Mouse (Mus musculus) MEL (cell line): Measurements from ENCODE around the gene Traf1. TPM values are rescaled to one million over a fixed set of nuclear protein-coding genes. Genes with fewer than 3 reads are reported as not detected.

Experiments used
- DNase-seq: peaks from one replicate; pipeline ENCODE4 v3.0.0; 2011; ENCODE audit warnings: low read depth, low spot score
- H3K27ac ChIP-seq: 2 replicates; pipeline ENCODE4 v1.5.1; 2012; ENCODE audit warnings: low read depth, mild to moderate bottlenecking, control low read depth, low read length, moderate library complexity; ENCODE audit not compliant: control insufficient read depth
- H3K27me3 ChIP-seq, 2 experiments: fragments of 150-350 bp in 1 of 2; sonication (generic) in 1 of 2; 2 replicates each; pipeline ENCODE4 v1.6.1; 2012; ENCODE audit warnings: low read length in 2 of 2, mild to moderate bottlenecking in 2 of 2, improper control_type of control experiment in 1 of 2, moderate library complexity in 1 of 2; ENCODE audit not compliant: insufficient read depth in 2 of 2, control insufficient read depth in 1 of 2
- H3K36me3 ChIP-seq, 2 experiments: 2 replicates each; pipeline ENCODE4 v1.6.1; 2012 to 2014; ENCODE audit warnings: low read length in 2 of 2, improper control_type of control experiment in 1 of 2, inconsistent platforms in 1 of 2, mild to moderate bottlenecking in 1 of 2; ENCODE audit not compliant: insufficient read depth in 2 of 2, control insufficient read depth in 1 of 2
- H3K4me1 ChIP-seq, 2 experiments: fragments of 150-350 bp in 1 of 2; sonication (generic) in 1 of 2; 2 replicates each; pipeline ENCODE4 v1.6.1; 2012; ENCODE audit warnings: low read length in 2 of 2, improper control_type of control experiment in 1 of 2, mild to moderate bottlenecking in 1 of 2; ENCODE audit not compliant: insufficient read depth in 2 of 2, control insufficient read depth in 1 of 2
- H3K4me3 ChIP-seq, 2 experiments: fragments of 150-350 bp in 1 of 2; sonication (generic) in 1 of 2; 2 replicates each; pipeline ENCODE4 v1.5.1; 2012; ENCODE audit warnings: low read depth in 2 of 2, low read length in 2 of 2, mild to moderate bottlenecking in 2 of 2, moderate library complexity in 2 of 2, control low read depth in 1 of 2, improper control_type of control experiment in 1 of 2; ENCODE audit not compliant: control insufficient read depth in 1 of 2, insufficient read depth in 1 of 2
- H3K79me2 ChIP-seq: 2 replicates; pipeline ENCODE4 v1.6.1; 2012; ENCODE audit warnings: mild to moderate bottlenecking, low read length, moderate library complexity; ENCODE audit not compliant: control insufficient read depth, poor library complexity, insufficient read depth
- H3K9ac ChIP-seq: 2 replicates; pipeline ENCODE4 v1.6.1; 2012; ENCODE audit warnings: low read depth, mild to moderate bottlenecking, control low read depth, low read length, moderate library complexity; ENCODE audit not compliant: control insufficient read depth, poor library complexity, severe bottlenecking
- H3K9me3 ChIP-seq: fragments of 150-350 bp; sonication (generic); replicated peaks from 2 replicates; pipeline ENCODE4 v1.6.1; 2012; ENCODE audit warnings: mild to moderate bottlenecking, low read length, improper control_type of control experiment, moderate library complexity; ENCODE audit not compliant: insufficient read depth
- CHD1 ChIP-seq: IDR thresholded peaks from 2 replicates; pipeline ENCODE4 v1.6.1; 2012; ENCODE audit warnings: low read depth, mild to moderate bottlenecking, inconsistent platforms, low read length, improper control_type of control experiment
- CTCF ChIP-seq, 3 experiments: IDR thresholded peaks in 2 of 3; conservative IDR thresholded peaks in 1 of 3; 2 replicates each; pipeline ENCODE4 v1.5.1; 2011 to 2012; ENCODE audit warnings: low read length in 3 of 3, low read depth in 2 of 3, mild to moderate bottlenecking in 2 of 3, improper control_type of control experiment in 1 of 3, inconsistent platforms in 1 of 3, mixed read lengths in 1 of 3, moderate library complexity in 1 of 3; ENCODE audit not compliant: control insufficient read depth in 1 of 3, insufficient read depth in 1 of 3, poor library complexity in 1 of 3, severe bottlenecking in 1 of 3
- E2F4 ChIP-seq: IDR thresholded peaks from 2 replicates; pipeline ENCODE4 v1.6.1; 2011; ENCODE audit warnings: low read depth, low read length, improper control_type of control experiment, borderline replicate concordance
- EP300 ChIP-seq, 2 experiments: IDR thresholded peaks; 2 replicates each; pipeline ENCODE4 v1.6.1; 2011; ENCODE audit warnings: improper control_type of control experiment in 2 of 2, low read length in 2 of 2, low read depth in 1 of 2, mild to moderate bottlenecking in 1 of 2
- GATA1 ChIP-seq: IDR thresholded peaks from 2 replicates; pipeline ENCODE4 v1.6.1; 2011; ENCODE audit warnings: low read depth, low read length, improper control_type of control experiment
- HCFC1 ChIP-seq: IDR thresholded peaks from 2 replicates; pipeline ENCODE4 v1.6.1; 2012; ENCODE audit warnings: low read depth, mild to moderate bottlenecking, inconsistent platforms, low read length, improper control_type of control experiment, moderate library complexity
- JUND ChIP-seq: IDR thresholded peaks from 2 replicates; pipeline ENCODE4 v1.6.1; 2011; ENCODE audit warnings: low read depth, mild to moderate bottlenecking, improper control_type of control experiment, low read length
- KAT2A ChIP-seq: conservative IDR thresholded peaks from 2 replicates; pipeline ENCODE4 v1.6.1; 2012; ENCODE audit warnings: low read depth, low read length, improper control_type of control experiment, inconsistent platforms
- MAX ChIP-seq: IDR thresholded peaks from 2 replicates; pipeline ENCODE4 v1.6.1; 2011; ENCODE audit warnings: low read length, improper control_type of control experiment
- MXI1 ChIP-seq: IDR thresholded peaks from 2 replicates; pipeline ENCODE4 v1.6.1; 2011; ENCODE audit warnings: mild to moderate bottlenecking, low read depth, low read length, improper control_type of control experiment
- NRF1 ChIP-seq: IDR thresholded peaks from 2 replicates; pipeline ENCODE4 v1.6.1; 2014; ENCODE audit warnings: low read depth, mild to moderate bottlenecking, inconsistent platforms, low read length, improper control_type of control experiment, moderate library complexity; ENCODE audit not compliant: poor library complexity, insufficient read depth, severe bottlenecking
- POLR2A ChIP-seq, 2 experiments: IDR thresholded peaks; 2 replicates each; pipeline ENCODE4 v1.6.1; 2011 to 2012; ENCODE audit warnings: low read length in 2 of 2, mild to moderate bottlenecking in 2 of 2, control low read depth in 1 of 2, improper control_type of control experiment in 1 of 2, low read depth in 1 of 2, moderate library complexity in 1 of 2; ENCODE audit not compliant: control insufficient read depth in 1 of 2, insufficient read depth in 1 of 2, poor library complexity in 1 of 2
- RCOR1 ChIP-seq: IDR thresholded peaks from 2 replicates; pipeline ENCODE4 v1.6.1; 2012; ENCODE audit warnings: low read depth, mild to moderate bottlenecking, inconsistent platforms, low read length, improper control_type of control experiment
- TBP ChIP-seq: IDR thresholded peaks from 2 replicates; pipeline ENCODE4 v1.8.0; 2011; ENCODE audit warnings: low read depth, low read length, improper control_type of control experiment
- USF1 ChIP-seq: IDR thresholded peaks from 2 replicates; pipeline ENCODE4 v1.6.1; 2014; ENCODE audit warnings: low read depth, mild to moderate bottlenecking, inconsistent platforms, low read length, improper control_type of control experiment, moderate library complexity
- USF2 ChIP-seq, 2 experiments: IDR thresholded peaks; 2 replicates each; pipeline ENCODE4 v1.6.1; 2011 to 2012; ENCODE audit warnings: improper control_type of control experiment in 2 of 2, low read length in 2 of 2, borderline replicate concordance in 1 of 2, inconsistent platforms in 1 of 2, low read depth in 1 of 2, mild to moderate bottlenecking in 1 of 2; ENCODE audit not compliant: insufficient read depth in 1 of 2
- ZC3H11A ChIP-seq: IDR thresholded peaks from 2 replicates; pipeline ENCODE4 v1.6.1; 2012; ENCODE audit warnings: low read depth, mild to moderate bottlenecking, inconsistent platforms, low read length, improper control_type of control experiment
- ZKSCAN1 ChIP-seq: IDR thresholded peaks from 2 replicates; pipeline ENCODE4 v1.6.1; 2012; ENCODE audit warnings: low read depth, mild to moderate bottlenecking, inconsistent platforms, low read length, improper control_type of control experiment, moderate library complexity
- polyA plus RNA-seq, 2 experiments: library from polyadenylated mRNA; stranded (reverse) in 1 of 2; unstranded in 1 of 2; fragments of >175 nt in 1 of 2; fragments of >200 nt in 1 of 2; gene quantifications; 2 replicates each; pipeline versions ENCODE4 v1.2.1 to v1.2.4; 2012; ENCODE audit warnings: low replicate concordance in 2 of 2, low read depth in 1 of 2; ENCODE audit not compliant: insufficient read length in 2 of 2, insufficient read depth in 1 of 2, missing spikeins in 1 of 2
- total RNA-seq: library from RNA; depleted of rRNA; stranded (reverse); fragments of 300-350 nt; gene quantifications from 2 replicates; pipeline ENCODE4 v1.2.3, GENCODE M21; 2012

The Traf1 gene
- total and polyA plus RNA-seq, 3 experiments, result 0.03 to 0.04 TPM; not detected in 1

- Histone ChIP-seq H3K27ac (no peak overlapping the region), H3K27me3 (peaks cover 0 to 2% of the 10 kb centered on the region in 2 experiments; a peak in 2 of 4 replicates), H3K36me3 (peaks cover 0 to 13% of the 10 kb centered on the region in 2 experiments; a peak in 2 of 4 replicates), H3K9ac (no peak overlapping the region), H3K4me3 (no peak overlapping the region), H3K79me2 (no peaks in the 10 kb centered on the region), H3K4me1 (peaks cover 0 to 20% of the 10 kb centered on the region in 2 experiments; a peak in 2 of 4 replicates), H3K9me3 (no peaks in the 10 kb centered on the region)
- TF ChIP-seq JUND (no peak), RCOR1 (no peak), ZKSCAN1 (no peak), ZC3H11A (no peak), GATA1 (no peak), CHD1 (no peak), EP300 (IDR thresholded peaks at IDR 0.05; ENCODE audit: low read depth in 1 of 2, low read length in 2 of 2) (no peak), E2F4 (no peak), CTCF (IDR thresholded peaks at IDR 0.05 in 2 of 3, conservative IDR thresholded peaks at IDR 0.05 in 1 of 3; ENCODE audit: control insufficient read depth in 1 of 3, insufficient read depth in 1 of 3, low read depth in 2 of 3, low read length in 3 of 3, poor library complexity in 1 of 3, severe bottlenecking in 1 of 3) (no peak), MXI1 (no peak), POLR2A (IDR thresholded peaks at IDR 0.05; ENCODE audit: control insufficient read depth in 1 of 2, insufficient read depth in 1 of 2, low read depth in 1 of 2, low read length in 2 of 2, poor library complexity in 1 of 2) (no peak), TBP (no peak), KAT2A (no peak), MAX (no peak)
- DNase-seq, result no peak
Observed at GRCm38 (mm10) chr2:34964230-34964629, 2.7 kb upstream of the Traf1 start.

- Histone ChIP-seq H3K27me3 (peaks cover 0 to 2% of the 10 kb centered on the region in 2 experiments; a peak in 3 of 4 replicates), H3K4me3 (peak overlapping the region in 1 of 2 experiments; percentile 9; a peak in 1 of 4 replicates), H3K9me3 (no peaks in the 10 kb centered on the region), H3K36me3 (peaks cover 0 to 13% of the 10 kb centered on the region in 2 experiments; a peak in 2 of 4 replicates), H3K9ac (peak overlapping the region; percentile 37; the same call in 1 of the 2 replicates), H3K4me1 (peaks cover 0 to 20% of the 10 kb centered on the region in 2 experiments; a peak in 2 of 4 replicates), H3K27ac (peak overlapping the region; percentile 37; the same call in 1 of the 2 replicates), H3K79me2 (no peaks in the 10 kb centered on the region)
- peak; percentile 64; the same call in 1 of the 2 replicates for TF ChIP-seq NRF1
- TF ChIP-seq HCFC1, result no peak
- no peak for TF ChIP-seq CTCF (IDR thresholded peaks at IDR 0.05 in 2 of 3, conservative IDR thresholded peaks at IDR 0.05 in 1 of 3; ENCODE audit: control insufficient read depth in 1 of 3, insufficient read depth in 1 of 3, low read depth in 2 of 3, low read length in 3 of 3, poor library complexity in 1 of 3, severe bottlenecking in 1 of 3)
- TF ChIP-seq POLR2A (IDR thresholded peaks at IDR 0.05; ENCODE audit: control insufficient read depth in 1 of 2, insufficient read depth in 1 of 2, low read depth in 1 of 2, low read length in 2 of 2, poor library complexity in 1 of 2), result peak; percentile 30 to 37; a peak in 1 of 4 replicates
- peak; percentile 87 for TF ChIP-seq USF1
- TF ChIP-seq CHD1, result no peak
- peak; percentile 80 for TF ChIP-seq MAX
- TF ChIP-seq USF2 (IDR thresholded peaks at IDR 0.05; ENCODE audit: borderline replicate concordance in 1 of 2, insufficient read depth in 1 of 2, low read depth in 1 of 2, low read length in 2 of 2), result 0 out of 4 replicates have a peak, but pooled peaks of 1 of the 2 experiments have one; percentile 24
- TF ChIP-seq TBP, result 0 out of 2 replicates have a peak, but pooled peaks have one; percentile 11
- DNase-seq, result peak; percentile 32
Observed at GRCm38 (mm10) chr2:34963371-34963956, 1.9 kb upstream of the Traf1 start.
